Mouse (Mus musculus): ENCODE data around the gene Ints12. TPM values are rescaled to one million over a fixed set of nuclear protein-coding genes. Genes with fewer than 3 reads are reported as not detected.

Gene Ints12
- polyA plus RNA-seq, 1 experiment from 2014 or later = 16.6 TPM

GRCm38 (mm10) chr3:133092936-133093335 lies 1.3 kb downstream of the Ints12 start:
- Histone ChIP-seq H3K4me3 (ENCODE audit: low read depth, low read length) (peak overlapping the region; percentile 63), H3K27ac (ENCODE audit: low read depth, low read length) (no peak overlapping the region), H3K36me3 (ENCODE audit: control insufficient read depth, insufficient read depth, low read length) (no peaks in the 10 kb centered on the region; the same call in 1 of the 2 replicates), H3K4me1 (ENCODE audit: control insufficient read depth, insufficient read depth, low read length) (peaks cover 12% of the 10 kb centered on the region; the same call in 1 of the 2 replicates), H3K9me3 (ENCODE audit: control insufficient read depth, low read length) (no peaks in the 10 kb centered on the region), H3K9ac (replicated peaks; ENCODE audit: low read depth, low read length) (no peak overlapping the region), H3K4me2 (ENCODE audit: low read depth, low read length) (peak overlapping the region; percentile 68), H3K27me3 (ENCODE audit: control insufficient read depth, insufficient read depth, low read length) (no peaks in the 10 kb centered on the region)
- no peak for ATAC-seq (ENCODE audit: low read depth)
- WGBS = 87% methylated on average over 1 of the region's 1 CpGs

GRCm38 (mm10) chr3:133094305-133094704 lies 2.7 kb downstream of the Ints12 start:
- no peaks in the 10 kb centered on the region for H3K27me3 ChIP-seq (ENCODE audit: control insufficient read depth, insufficient read depth, low read length)
- no peak for ATAC-seq (ENCODE audit: low read depth)
- 39% methylated on average over 1 of the region's 1 CpGs for WGBS
- H3K4me2 ChIP-seq (ENCODE audit: low read depth, low read length) = no peak overlapping the region
- H3K9me3 ChIP-seq (ENCODE audit: control insufficient read depth, low read length) = no peaks in the 10 kb centered on the region
- no peak overlapping the region for H3K9ac ChIP-seq (replicated peaks; ENCODE audit: low read depth, low read length)
- peaks cover 3% of the 10 kb centered on the region; the same call in 1 of the 2 replicates for H3K36me3 ChIP-seq (ENCODE audit: control insufficient read depth, insufficient read depth, low read length)
- H3K27ac ChIP-seq (ENCODE audit: low read depth, low read length) = no peak overlapping the region
- peaks cover 12% of the 10 kb centered on the region; the same call in 1 of the 2 replicates for H3K4me1 ChIP-seq (ENCODE audit: control insufficient read depth, insufficient read depth, low read length)
- H3K4me3 ChIP-seq (ENCODE audit: low read depth, low read length) = no peak overlapping the region

- Histone ChIP-seq H3K4me2 (ENCODE audit: low read depth, low read length) (no peak overlapping the region), H3K9ac (replicated peaks; ENCODE audit: low read depth, low read length) (no peak overlapping the region), H3K36me3 (ENCODE audit: control insufficient read depth, insufficient read depth, low read length) (peaks cover 21% of the 10 kb centered on the region), H3K4me1 (ENCODE audit: control insufficient read depth, insufficient read depth, low read length) (peaks cover 6% of the 10 kb centered on the region; the same call in 1 of the 2 replicates), H3K4me3 (ENCODE audit: low read depth, low read length) (no peak overlapping the region), H3K27me3 (ENCODE audit: control insufficient read depth, insufficient read depth, low read length) (no peaks in the 10 kb centered on the region), H3K9me3 (ENCODE audit: control insufficient read depth, low read length) (no peaks in the 10 kb centered on the region), H3K27ac (ENCODE audit: low read depth, low read length) (no peak overlapping the region)
- ATAC-seq (ENCODE audit: low read depth) = no peak
- WGBS = 99% methylated on average over 6 of the region's 6 CpGs
These were observed 6.3 kb downstream of the Ints12 start for GRCm38 (mm10) chr3:133097936-133098335.

GRCm38 (mm10) chr3:133098336-133098735 lies 6.7 kb downstream of the Ints12 start:
- Histone ChIP-seq H3K4me2 (ENCODE audit: low read depth, low read length) (no peak overlapping the region), H3K36me3 (ENCODE audit: control insufficient read depth, insufficient read depth, low read length) (peaks cover 21% of the 10 kb centered on the region), H3K4me3 (ENCODE audit: low read depth, low read length) (no peak overlapping the region), H3K27ac (ENCODE audit: low read depth, low read length) (no peak overlapping the region), H3K27me3 (ENCODE audit: control insufficient read depth, insufficient read depth, low read length) (no peaks in the 10 kb centered on the region), H3K9ac (replicated peaks; ENCODE audit: low read depth, low read length) (no peak overlapping the region), H3K9me3 (ENCODE audit: control insufficient read depth, low read length) (no peaks in the 10 kb centered on the region), H3K4me1 (ENCODE audit: control insufficient read depth, insufficient read depth, low read length) (peaks cover 3% of the 10 kb centered on the region; the same call in 1 of the 2 replicates)
- WGBS = 97% methylated on average over 4 of the region's 4 CpGs
- no peak for ATAC-seq (ENCODE audit: low read depth)

- no peaks in the 10 kb centered on the region for H3K9me3 ChIP-seq (ENCODE audit: control insufficient read depth, low read length)
- no peak overlapping the region for H3K27ac ChIP-seq (ENCODE audit: low read depth, low read length)
- no peaks in the 10 kb centered on the region for H3K4me1 ChIP-seq (ENCODE audit: control insufficient read depth, insufficient read depth, low read length)
- ATAC-seq (ENCODE audit: low read depth) = no peak
- H3K9ac ChIP-seq (replicated peaks; ENCODE audit: low read depth, low read length) = no peak overlapping the region
- H3K4me2 ChIP-seq (ENCODE audit: low read depth, low read length) = no peak overlapping the region
- peaks cover 23% of the 10 kb centered on the region for H3K36me3 ChIP-seq (ENCODE audit: control insufficient read depth, insufficient read depth, low read length)
- WGBS = 93% methylated on average over 2 of the region's 2 CpGs
- no peak overlapping the region for H3K4me3 ChIP-seq (ENCODE audit: low read depth, low read length)
- H3K27me3 ChIP-seq (ENCODE audit: control insufficient read depth, insufficient read depth, low read length) = no peaks in the 10 kb centered on the region
These were observed 7.3 kb downstream of the Ints12 start for GRCm38 (mm10) chr3:133098909-133099308.

- Histone ChIP-seq H3K27me3 (ENCODE audit: control insufficient read depth, insufficient read depth, low read length) (no peaks in the 10 kb centered on the region), H3K9ac (replicated peaks; ENCODE audit: low read depth, low read length) (no peak overlapping the region), H3K36me3 (ENCODE audit: control insufficient read depth, insufficient read depth, low read length) (peaks cover 51% of the 10 kb centered on the region), H3K4me2 (ENCODE audit: low read depth, low read length) (no peak overlapping the region), H3K9me3 (ENCODE audit: control insufficient read depth, low read length) (no peaks in the 10 kb centered on the region), H3K4me3 (ENCODE audit: low read depth, low read length) (no peak overlapping the region), H3K27ac (ENCODE audit: low read depth, low read length) (no peak overlapping the region), H3K4me1 (ENCODE audit: control insufficient read depth, insufficient read depth, low read length) (no peaks in the 10 kb centered on the region)
- no peak for ATAC-seq (ENCODE audit: low read depth)
- 85% methylated on average over 3 of the region's 3 CpGs for WGBS
These were observed 12.1 kb downstream of the Ints12 start for GRCm38 (mm10) chr3:133103768-133104167.

- H3K4me3 ChIP-seq (ENCODE audit: low read depth, low read length) = no peak overlapping the region
- no peak overlapping the region for H3K9ac ChIP-seq (replicated peaks; ENCODE audit: low read depth, low read length)
- peaks cover 55% of the 10 kb centered on the region for H3K36me3 ChIP-seq (ENCODE audit: control insufficient read depth, insufficient read depth, low read length)
- 93% methylated on average over 3 of the region's 3 CpGs for WGBS
- H3K9me3 ChIP-seq (ENCODE audit: control insufficient read depth, low read length) = no peaks in the 10 kb centered on the region
- H3K4me1 ChIP-seq (ENCODE audit: control insufficient read depth, insufficient read depth, low read length) = no peaks in the 10 kb centered on the region
- H3K27ac ChIP-seq (ENCODE audit: low read depth, low read length) = no peak overlapping the region
- ATAC-seq (ENCODE audit: low read depth) = no peak
- no peak overlapping the region for H3K4me2 ChIP-seq (ENCODE audit: low read depth, low read length)
- H3K27me3 ChIP-seq (ENCODE audit: control insufficient read depth, insufficient read depth, low read length) = no peaks in the 10 kb centered on the region
These were observed 12.8 kb downstream of the Ints12 start for GRCm38 (mm10) chr3:133104436-133104835.

GRCm38 (mm10) chr3:133108731-133109130 lies 17.1 kb downstream of the Ints12 start:
- 97% methylated on average over 4 of the region's 4 CpGs for WGBS
- peaks cover 36% of the 10 kb centered on the region for H3K36me3 ChIP-seq (ENCODE audit: control insufficient read depth, insufficient read depth, low read length)

GRCm38 (mm10) chr3:133109844-133110243 lies 18.2 kb downstream of the Ints12 start:
- 97% methylated on average over 4 of the region's 4 CpGs for WGBS
- no peak for ATAC-seq (ENCODE audit: low read depth)
- no peak overlapping the region for H3K4me2 ChIP-seq (ENCODE audit: low read depth, low read length)

More at GRCm38 (mm10) chr3:133108731-133109130, 17.1 kb downstream of the Ints12 start:
- Histone ChIP-seq H3K27ac (ENCODE audit: low read depth, low read length) (no peak overlapping the region), H3K4me2 (ENCODE audit: low read depth, low read length) (no peak overlapping the region), H3K9me3 (ENCODE audit: control insufficient read depth, low read length) (no peaks in the 10 kb centered on the region), H3K27me3 (ENCODE audit: control insufficient read depth, insufficient read depth, low read length) (no peaks in the 10 kb centered on the region), H3K4me1 (ENCODE audit: control insufficient read depth, insufficient read depth, low read length) (no peaks in the 10 kb centered on the region), H3K4me3 (ENCODE audit: low read depth, low read length) (no peak overlapping the region), H3K9ac (replicated peaks; ENCODE audit: low read depth, low read length) (no peak overlapping the region)
- ATAC-seq (ENCODE audit: low read depth) = no peak

More at GRCm38 (mm10) chr3:133109844-133110243, 18.2 kb downstream of the Ints12 start:
- Histone ChIP-seq H3K27me3 (ENCODE audit: control insufficient read depth, insufficient read depth, low read length) (no peaks in the 10 kb centered on the region), H3K4me1 (ENCODE audit: control insufficient read depth, insufficient read depth, low read length) (no peaks in the 10 kb centered on the region), H3K27ac (ENCODE audit: low read depth, low read length) (no peak overlapping the region), H3K4me3 (ENCODE audit: low read depth, low read length) (no peak overlapping the region), H3K9ac (replicated peaks; ENCODE audit: low read depth, low read length) (no peak overlapping the region), H3K36me3 (ENCODE audit: control insufficient read depth, insufficient read depth, low read length) (peaks cover 33% of the 10 kb centered on the region), H3K9me3 (ENCODE audit: control insufficient read depth, low read length) (no peaks in the 10 kb centered on the region)

Data from neural tube, embryonic 14.5 days (tissue).